Mouse (Mus musculus): Measurements from ENCODE around the gene C730034F03Rik.

- TF ChIP-seq POLR2A (IDR thresholded peaks at IDR 0.05; ENCODE audit: low read depth, low read length), result no peak
- TF ChIP-seq CTCF (conservative IDR thresholded peaks at IDR 0.05; ENCODE audit: insufficient read depth, insufficient read length, low read depth, low read length), result no peak
Observed at GRCm38 (mm10) chr15:89406691-89407090, 22.7 kb upstream of the C730034F03Rik start.
